Mouse (Mus musculus) cerebellum, postnatal 4 days (tissue): ENCODE data around the gene Pkd1l1.
A peak's percentile ranks its signal among the peaks of the same experiment; 100 is the strongest.

ENCODE experiments used
- DNase-seq, 2 experiments: peaks; one replicate each; pipeline ENCODE4 v3.0.0; 2022; ENCODE audit warnings: low spot score in 2 of 2, mixed read lengths in 1 of 2

Gene Pkd1l1

GRCm38 (mm10) chr11:8936431-8937110, 36.5 kb downstream of the Pkd1l1 start:
- DNase-seq, result no peak

- DNase-seq, result peak in 1 of 2 experiments; percentile 57
Observed at GRCm38 (mm10) chr11:8916081-8916671, 56.9 kb downstream of the Pkd1l1 start.

- no peak for DNase-seq
Observed at GRCm38 (mm10) chr11:8882793-8883192, 90.3 kb downstream of the Pkd1l1 start.

GRCm38 (mm10) chr11:8881521-8881920, 91.5 kb downstream of the Pkd1l1 start:
- DNase-seq, result no peak

GRCm38 (mm10) chr11:8870115-8870514, 103.0 kb downstream of the Pkd1l1 start:
- DNase-seq, result no peak

GRCm38 (mm10) chr11:8866021-8866420, 107.0 kb downstream of the Pkd1l1 start:
- no peak for DNase-seq

- DNase-seq, result peak in 1 of 2 experiments; percentile 22
Observed at GRCm38 (mm10) chr11:8863955-8864675, 109.0 kb downstream of the Pkd1l1 start.

- no peak for DNase-seq
Observed at GRCm38 (mm10) chr11:8862426-8862825, 110.6 kb downstream of the Pkd1l1 start.

GRCm38 (mm10) chr11:8861978-8862377, 111.1 kb downstream of the Pkd1l1 start:
- no peak for DNase-seq

GRCm38 (mm10) chr11:8860878-8861277, 112.2 kb downstream of the Pkd1l1 start:
- no peak for DNase-seq

- DNase-seq, result peak; percentile 58 to 67
Observed at GRCm38 (mm10) chr11:8859868-8860267, 113.2 kb downstream of the Pkd1l1 start.

- DNase-seq, result no peak
Observed at GRCm38 (mm10) chr11:8859041-8859440, 114.0 kb downstream of the Pkd1l1 start.

GRCm38 (mm10) chr11:8856125-8856524, 116.9 kb downstream of the Pkd1l1 start:
- no peak for DNase-seq

- DNase-seq, result no peak
Observed at GRCm38 (mm10) chr11:8848049-8848448, 125.0 kb downstream of the Pkd1l1 start.

GRCm38 (mm10) chr11:8847627-8848026, 125.4 kb downstream of the Pkd1l1 start:
- no peak for DNase-seq

- DNase-seq, result no peak
Observed at GRCm38 (mm10) chr11:8836176-8836575, 136.9 kb downstream of the Pkd1l1 start.

- no peak for DNase-seq
Observed at GRCm38 (mm10) chr11:8834121-8834520, 138.9 kb downstream of the Pkd1l1 start.

GRCm38 (mm10) chr11:8830551-8830950, 142.5 kb downstream of the Pkd1l1 start:
- DNase-seq, result no peak

GRCm38 (mm10) chr11:8829561-8829960, 143.5 kb downstream of the Pkd1l1 start:
- DNase-seq, result no peak

- no peak for DNase-seq
Observed at GRCm38 (mm10) chr11:8828836-8829526, 144.1 kb downstream of the Pkd1l1 start.

- DNase-seq, result no peak
Observed at GRCm38 (mm10) chr11:8826609-8827008, 146.5 kb downstream of the Pkd1l1 start.

GRCm38 (mm10) chr11:8826046-8826445, 147.0 kb downstream of the Pkd1l1 start:
- DNase-seq, result no peak
